Mouse (Mus musculus): ENCODE measurements at regions not wholly inside any gene's neighbourhood (a gene's known extent, or its start where the extent isn't known, plus 50 kb on each side); places are given as distances from the start of the nearest gene placed in this dataset.

GRCm38 (mm10) chr3:19894258-19894629 lies 62.6 kb upstream of the Cp start:
- H3K4me1 ChIP-seq (ENCODE audit: control insufficient read depth, insufficient read depth, low read length): peaks cover 3% of the 10 kb centered on the region
- TF ChIP-seq POLR2A (IDR thresholded peaks at IDR 0.05; ENCODE audit: low read depth, low read length): no peak
- no peak for TF ChIP-seq CTCF (conservative IDR thresholded peaks at IDR 0.05; ENCODE audit: insufficient read depth, insufficient read length, low read depth, low read length)
- H3K36me3 ChIP-seq (ENCODE audit: control insufficient read depth, insufficient read depth, low read length): no peaks in the 10 kb centered on the region
- no peaks in the 10 kb centered on the region for H3K27me3 ChIP-seq (replicated peaks; ENCODE audit: control insufficient read depth, insufficient read depth, low read length)
- WGBS: 5% methylated on average over 10 of the region's 10 CpGs
- no peak for DNase-seq
- peak overlapping the region; percentile 19 for H3K4me3 ChIP-seq (ENCODE audit: insufficient read depth, low read depth, low read length)
- no peak overlapping the region for H3K27ac ChIP-seq (ENCODE audit: insufficient read depth, low read depth, low read length)

GRCm38 (mm10) chr3:19894630-19895578 lies 62.0 kb upstream of the Cp start:
- H3K27ac ChIP-seq (ENCODE audit: insufficient read depth, low read depth, low read length): peak overlapping the region; percentile 85
- H3K27me3 ChIP-seq (replicated peaks; ENCODE audit: control insufficient read depth, insufficient read depth, low read length): no peaks in the 10 kb centered on the region
- H3K36me3 ChIP-seq (ENCODE audit: control insufficient read depth, insufficient read depth, low read length): no peaks in the 10 kb centered on the region
- TF ChIP-seq CTCF (conservative IDR thresholded peaks at IDR 0.05; ENCODE audit: insufficient read depth, insufficient read length, low read depth, low read length): peak; percentile 80
- TF ChIP-seq POLR2A (IDR thresholded peaks at IDR 0.05; ENCODE audit: low read depth, low read length): no peak
- H3K4me3 ChIP-seq (ENCODE audit: insufficient read depth, low read depth, low read length): peak overlapping the region; percentile 90
- 1% methylated on average over 68 of the region's 68 CpGs for WGBS
- peaks cover 3% of the 10 kb centered on the region for H3K4me1 ChIP-seq (ENCODE audit: control insufficient read depth, insufficient read depth, low read length)
- DNase-seq: peak; percentile 98

- Histone ChIP-seq H3K4me1 (ENCODE audit: control insufficient read depth, insufficient read depth, low read length) (peaks cover 3% of the 10 kb centered on the region), H3K27ac (ENCODE audit: insufficient read depth, low read depth, low read length) (no peak overlapping the region), H3K27me3 (replicated peaks; ENCODE audit: control insufficient read depth, insufficient read depth, low read length) (no peaks in the 10 kb centered on the region), H3K4me3 (ENCODE audit: insufficient read depth, low read depth, low read length) (peak overlapping the region; percentile 90), H3K36me3 (ENCODE audit: control insufficient read depth, insufficient read depth, low read length) (no peaks in the 10 kb centered on the region)
- no peak for DNase-seq
- TF ChIP-seq CTCF (conservative IDR thresholded peaks at IDR 0.05; ENCODE audit: insufficient read depth, insufficient read length, low read depth, low read length): no peak
- TF ChIP-seq POLR2A (IDR thresholded peaks at IDR 0.05; ENCODE audit: low read depth, low read length): no peak
- 34% methylated on average over 5 of the region's 5 CpGs for WGBS
Measured at GRCm38 (mm10) chr3:19895755-19896154, 61.1 kb upstream of the Cp start.

GRCm38 (mm10) chr3:19897140-19897539 lies 59.7 kb upstream of the Cp start:
- TF ChIP-seq POLR2A (IDR thresholded peaks at IDR 0.05; ENCODE audit: low read depth, low read length): no peak
- TF ChIP-seq CTCF (conservative IDR thresholded peaks at IDR 0.05; ENCODE audit: insufficient read depth, insufficient read length, low read depth, low read length): no peak
- Histone ChIP-seq H3K27me3 (replicated peaks; ENCODE audit: control insufficient read depth, insufficient read depth, low read length) (no peaks in the 10 kb centered on the region), H3K4me1 (ENCODE audit: control insufficient read depth, insufficient read depth, low read length) (peaks cover 3% of the 10 kb centered on the region), H3K4me3 (ENCODE audit: insufficient read depth, low read depth, low read length) (no peak overlapping the region), H3K27ac (ENCODE audit: insufficient read depth, low read depth, low read length) (no peak overlapping the region), H3K36me3 (ENCODE audit: control insufficient read depth, insufficient read depth, low read length) (no peaks in the 10 kb centered on the region)
- no peak for DNase-seq
- 96% methylated on average over 3 of the region's 3 CpGs for WGBS

- DNase-seq: no peak
- no peak overlapping the region for H3K27ac ChIP-seq (ENCODE audit: insufficient read depth, low read depth, low read length)
- no peak overlapping the region for H3K4me3 ChIP-seq (ENCODE audit: insufficient read depth, low read depth, low read length)
- no peaks in the 10 kb centered on the region; the same call in 1 of the 2 replicates for H3K4me1 ChIP-seq (ENCODE audit: control insufficient read depth, insufficient read depth, low read length)
- WGBS: 80% methylated on average over 3 of the region's 3 CpGs
- H3K36me3 ChIP-seq (ENCODE audit: control insufficient read depth, insufficient read depth, low read length): no peaks in the 10 kb centered on the region
- no peak for TF ChIP-seq CTCF (conservative IDR thresholded peaks at IDR 0.05; ENCODE audit: insufficient read depth, insufficient read length, low read depth, low read length)
- no peak for TF ChIP-seq POLR2A (IDR thresholded peaks at IDR 0.05; ENCODE audit: low read depth, low read length)
- no peaks in the 10 kb centered on the region for H3K27me3 ChIP-seq (replicated peaks; ENCODE audit: control insufficient read depth, insufficient read depth, low read length)
Measured at GRCm38 (mm10) chr3:19902226-19902625, 54.6 kb upstream of the Cp start.

GRCm38 (mm10) chr3:19904446-19905275 lies 52.2 kb upstream of the Cp start:
- Histone ChIP-seq H3K36me3 (ENCODE audit: control insufficient read depth, insufficient read depth, low read length) (no peaks in the 10 kb centered on the region), H3K4me1 (ENCODE audit: control insufficient read depth, insufficient read depth, low read length) (no peaks in the 10 kb centered on the region), H3K4me3 (ENCODE audit: insufficient read depth, low read depth, low read length) (no peak overlapping the region), H3K27me3 (replicated peaks; ENCODE audit: control insufficient read depth, insufficient read depth, low read length) (no peaks in the 10 kb centered on the region), H3K27ac (ENCODE audit: insufficient read depth, low read depth, low read length) (no peak overlapping the region)
- TF ChIP-seq POLR2A (IDR thresholded peaks at IDR 0.05; ENCODE audit: low read depth, low read length) (no peak), CTCF (conservative IDR thresholded peaks at IDR 0.05; ENCODE audit: insufficient read depth, insufficient read length, low read depth, low read length) (peak; percentile 74)
- WGBS: 25% methylated on average over 5 of the region's 5 CpGs
- DNase-seq: peak; percentile 57

Measured in kidney, adult 2 months (tissue).